Mouse (Mus musculus): ENCODE data around the gene Myo10.
A peak's percentile ranks its signal among the peaks of the same experiment; 100 is the strongest.
"Not testable (repeated sequence)": the region's sequence is repeated elsewhere in the genome, so short reads cannot be mapped to it uniquely, and the experiment has no call there.

The Myo10 gene

DNA sequence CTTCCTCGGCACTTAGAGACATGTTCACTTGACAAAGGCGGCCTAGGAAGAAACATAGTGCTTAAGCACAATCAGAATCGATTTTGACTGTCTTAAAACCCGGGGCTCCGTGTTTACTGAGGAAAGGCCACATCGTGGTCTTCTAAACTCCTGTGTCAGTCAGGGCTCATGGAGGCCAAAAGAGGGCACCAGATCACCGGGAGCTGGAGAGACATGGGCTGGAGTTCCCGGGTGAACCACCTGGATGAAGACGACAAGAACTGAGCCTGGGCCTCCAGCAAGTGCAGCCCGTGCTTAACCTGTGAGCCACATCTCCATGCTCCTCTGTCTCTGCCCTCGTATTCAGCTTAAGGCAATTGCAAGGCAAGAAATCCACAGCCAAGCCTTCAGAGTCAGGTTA, 71.4 kb downstream of the Myo10 start:
- DNase-seq, result no peak

GRCm38 (mm10) chr15:25694749-25695148, 72.4 kb downstream of the Myo10 start:
- no peak for DNase-seq

DNA sequence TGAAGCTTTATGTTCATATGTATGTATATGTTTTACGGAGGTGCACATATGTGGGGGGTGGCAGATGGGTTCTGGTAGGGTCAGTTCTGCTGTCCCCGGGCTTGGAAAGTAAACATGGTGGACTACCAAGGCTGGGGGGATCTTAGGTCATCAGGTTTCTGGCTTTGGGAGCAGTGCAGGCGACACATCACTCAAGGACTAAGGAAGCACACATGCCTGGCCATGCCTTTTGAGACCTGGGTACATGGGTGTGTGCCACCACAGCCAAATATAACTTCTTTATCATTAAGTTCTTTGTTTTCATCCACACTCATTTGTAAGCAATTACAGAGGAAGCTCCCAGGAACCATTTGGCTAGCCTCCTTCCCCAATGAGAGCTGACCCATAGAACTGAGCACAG, 72.9 kb downstream of the Myo10 start:
- DNase-seq, result no peak

DNA sequence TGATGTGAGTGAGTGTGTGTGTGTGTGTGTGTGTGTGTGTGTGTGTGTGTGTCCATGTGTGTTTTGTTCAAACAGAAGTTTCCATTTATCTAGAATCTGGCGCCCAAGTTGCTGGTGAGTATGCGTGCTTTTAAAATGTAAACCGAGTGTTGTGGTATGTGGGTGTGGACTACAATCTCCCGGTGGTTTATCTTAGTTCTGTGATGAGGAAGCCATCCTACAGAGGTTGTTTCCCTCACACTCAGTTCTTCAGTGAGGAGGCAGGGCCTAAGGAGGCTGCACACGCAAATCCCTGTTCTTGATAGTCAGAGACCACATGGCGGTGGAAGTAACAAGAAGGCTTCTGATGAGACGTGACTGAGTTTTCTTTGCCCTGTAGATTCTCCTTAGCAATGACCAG, 73.6 kb downstream of the Myo10 start:
- DNase-seq, result no peak

GRCm38 (mm10) chr15:25696660-25697059, 74.3 kb downstream of the Myo10 start:
- DNase-seq, result no peak

GRCm38 (mm10) chr15:25699032-25699557, 76.8 kb downstream of the Myo10 start:
- DNase-seq, result no peak

DNA sequence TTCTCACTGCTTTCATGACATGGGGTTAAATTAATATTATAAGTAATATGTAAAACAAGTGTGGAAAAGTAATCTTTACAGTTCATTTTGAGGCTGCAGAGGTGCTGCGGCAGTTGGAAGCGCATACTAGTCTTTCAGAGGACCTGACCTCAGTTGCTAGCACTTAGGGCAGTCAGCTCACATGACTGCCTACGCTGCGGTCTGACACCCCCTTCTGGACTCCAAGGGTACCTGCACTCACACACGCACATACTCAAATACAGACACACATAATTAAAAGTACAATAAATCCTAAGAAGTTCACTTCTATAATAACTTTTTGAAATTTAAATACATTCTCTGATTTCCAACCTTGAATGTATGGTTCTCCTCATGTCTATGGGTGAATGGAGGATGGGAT, 80.3 kb downstream of the Myo10 start:
- DNase-seq, result no peak

GRCm38 (mm10) chr15:25704809-25705585, 82.7 kb downstream of the Myo10 start:
- no peak for DNase-seq

DNA sequence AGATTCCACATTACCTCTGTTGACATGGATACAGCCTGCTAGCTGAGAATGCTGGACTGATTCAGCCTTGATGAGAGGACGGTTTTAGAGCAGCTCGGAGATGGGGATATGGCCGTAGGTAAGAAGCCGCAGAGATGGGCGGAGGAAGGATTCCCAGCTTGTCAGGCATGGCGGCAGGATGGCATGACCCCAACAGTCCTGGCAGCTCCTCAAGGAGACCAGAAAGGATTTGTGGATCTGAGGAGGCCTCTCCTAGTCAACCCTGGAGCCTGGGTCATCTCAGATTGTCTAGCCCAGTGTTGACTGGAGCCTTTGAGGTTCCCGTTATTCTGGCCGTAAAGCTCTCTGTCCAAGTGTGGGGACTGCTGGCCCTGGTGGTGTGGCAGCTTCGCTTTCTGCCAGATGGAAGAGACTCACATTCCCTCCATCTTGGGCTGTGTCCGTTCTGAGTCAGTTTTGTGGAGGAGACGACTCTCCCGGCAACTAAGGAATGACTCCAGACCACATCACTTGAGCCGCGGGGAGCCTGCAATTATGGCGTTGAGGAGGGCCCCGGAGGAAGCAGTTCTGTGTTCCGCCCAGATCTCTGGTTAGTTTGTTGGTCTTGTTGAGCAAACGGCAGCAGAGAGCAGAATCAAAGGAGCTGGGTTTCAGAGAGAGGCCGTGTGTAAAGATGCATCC, 84.7 kb downstream of the Myo10 start:
- DNase-seq, result no peak

DNA sequence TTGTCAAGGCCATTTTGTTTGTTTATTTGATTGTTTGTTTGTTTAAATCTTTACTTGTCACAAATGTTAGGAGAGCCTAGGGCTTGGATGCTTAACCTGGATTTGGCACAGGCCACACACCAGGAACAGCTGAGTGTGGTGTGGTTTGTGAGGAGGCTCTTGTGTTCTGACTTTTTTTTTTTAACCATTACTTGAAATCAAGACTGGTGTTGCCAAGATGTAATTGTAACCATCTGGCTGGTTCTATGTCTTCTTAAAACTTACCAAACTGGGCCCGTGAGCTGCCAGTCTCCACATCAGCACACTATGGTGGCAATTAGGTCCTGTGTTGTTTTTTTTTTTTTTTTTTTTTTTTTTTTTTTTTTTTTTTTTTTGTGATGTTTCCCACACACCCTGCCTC, 85.6 kb downstream of the Myo10 start:
- DNase-seq, result no peak

DNA sequence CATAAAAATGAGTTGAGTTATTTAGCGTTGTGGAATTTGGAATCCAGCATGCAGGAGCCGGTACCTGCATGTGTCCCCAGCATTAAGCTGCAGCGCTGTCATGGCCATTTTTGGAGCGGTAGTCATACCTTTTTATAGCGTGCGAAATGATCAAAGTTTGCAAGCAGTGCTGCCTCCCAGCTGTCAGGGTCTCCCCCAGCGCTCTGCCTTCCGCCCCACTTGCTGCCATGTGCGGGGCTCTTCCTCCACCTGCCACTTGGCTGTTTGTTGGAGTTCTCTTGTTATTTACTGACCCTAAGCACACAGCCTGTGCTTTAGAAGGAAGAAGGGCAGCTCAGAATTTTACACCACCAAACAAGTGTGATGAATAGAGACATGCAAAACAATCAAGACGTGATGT, 88.6 kb downstream of the Myo10 start:
- DNase-seq, result no peak

GRCm38 (mm10) chr15:25712877-25713276, 90.6 kb downstream of the Myo10 start:
- DNase-seq, result no peak

DNA sequence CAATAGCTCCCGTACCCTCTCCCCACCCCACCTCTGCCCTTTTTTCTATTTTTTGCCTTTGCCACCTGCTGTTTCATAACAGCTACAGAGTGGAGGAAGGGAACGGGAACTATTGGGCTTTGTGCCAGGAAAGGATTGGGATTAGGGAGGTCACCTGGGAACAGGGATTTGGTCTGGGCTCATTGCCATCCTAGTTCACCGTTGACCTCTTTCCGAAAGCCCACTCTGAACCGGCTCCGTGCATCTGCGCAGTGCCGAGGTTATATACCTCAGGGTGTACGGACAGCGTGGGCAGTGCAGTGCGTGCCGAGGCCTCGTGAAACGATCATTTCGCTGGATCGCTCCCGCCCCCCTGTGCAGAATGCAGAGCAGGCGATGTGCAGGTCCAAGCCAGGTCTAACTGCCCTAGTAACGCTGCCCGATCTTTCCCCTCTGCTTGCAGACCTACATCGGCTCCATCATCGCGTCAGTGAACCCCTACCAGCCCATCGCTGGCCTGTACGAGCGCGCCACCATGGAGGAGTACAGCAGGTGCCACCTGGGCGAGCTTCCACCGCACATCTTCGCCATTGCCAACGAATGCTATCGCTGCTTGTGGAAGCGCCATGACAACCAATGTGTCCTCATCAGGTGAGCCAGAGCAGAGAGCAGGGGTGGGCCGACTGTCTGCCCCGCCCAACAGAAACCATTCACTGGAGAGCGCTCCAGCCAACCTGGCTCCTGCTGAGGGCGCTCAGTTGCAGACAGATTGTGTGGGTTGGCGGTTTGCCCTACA, 91.4 kb downstream of the Myo10 start:
- DNase-seq, result no peak

DNA sequence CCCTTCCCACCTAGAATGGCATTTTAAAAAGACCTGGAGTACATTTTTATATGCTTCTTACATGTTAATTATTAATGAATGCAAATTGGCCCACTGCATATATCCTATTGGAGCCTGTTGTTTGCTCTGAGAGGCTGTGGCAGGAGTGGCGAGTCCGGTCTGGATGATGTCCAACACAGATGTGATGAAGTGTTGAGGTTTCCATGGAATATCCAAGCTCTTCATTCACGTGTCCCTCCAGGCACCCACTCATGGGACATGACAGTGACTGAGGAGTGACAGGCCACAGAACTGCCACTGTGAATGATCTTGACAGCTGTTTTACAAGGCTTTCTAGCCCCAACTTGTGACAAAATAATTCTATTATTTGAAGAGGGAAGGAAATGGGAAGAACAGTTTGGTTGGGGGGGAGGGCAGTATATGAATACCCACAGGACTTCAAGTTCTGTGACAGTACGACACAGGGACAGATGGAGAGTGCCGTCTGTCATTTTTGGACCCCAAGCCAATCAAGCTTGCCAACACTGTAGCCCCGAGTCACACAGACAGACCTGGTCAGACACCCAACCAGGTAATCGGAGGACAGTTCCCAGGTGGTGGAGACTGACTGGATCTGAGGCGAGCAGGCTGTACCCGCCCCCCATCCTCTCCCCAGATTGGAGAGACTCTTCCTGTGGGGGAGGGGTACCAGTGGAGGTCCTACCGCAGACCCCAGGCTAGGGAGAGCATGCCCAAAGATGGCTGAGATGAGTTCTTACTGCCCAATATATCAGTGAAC, 93.1 kb downstream of the Myo10 start:
- DNase-seq, result no peak

DNA sequence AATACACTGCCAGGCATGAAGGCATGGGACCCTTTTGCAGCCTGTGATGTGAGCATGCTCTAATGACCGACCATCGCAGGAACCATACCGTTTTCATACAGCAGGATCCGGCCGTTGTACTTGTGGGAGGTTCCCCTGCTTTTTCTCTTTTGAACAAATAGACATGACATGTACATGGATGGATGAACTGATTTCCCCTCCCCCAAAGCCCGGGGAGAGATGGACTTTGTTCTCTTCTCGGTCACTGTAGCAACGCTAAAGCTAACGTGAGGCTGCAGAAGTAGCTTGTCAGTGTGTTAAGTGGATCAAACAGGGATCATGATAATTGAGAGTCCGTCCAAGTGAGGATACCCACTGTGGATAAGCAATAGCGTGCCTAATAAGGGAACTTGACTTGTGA, 93.7 kb downstream of the Myo10 start:
- DNase-seq, result no peak

- peak; percentile 73 to 78 for DNase-seq
Measured at GRCm38 (mm10) chr15:25717006-25717405, 94.7 kb downstream of the Myo10 start.

- DNase-seq, result not testable (repeated sequence)
Measured at GRCm38 (mm10) chr15:25718104-25718503, 95.8 kb downstream of the Myo10 start.

DNA sequence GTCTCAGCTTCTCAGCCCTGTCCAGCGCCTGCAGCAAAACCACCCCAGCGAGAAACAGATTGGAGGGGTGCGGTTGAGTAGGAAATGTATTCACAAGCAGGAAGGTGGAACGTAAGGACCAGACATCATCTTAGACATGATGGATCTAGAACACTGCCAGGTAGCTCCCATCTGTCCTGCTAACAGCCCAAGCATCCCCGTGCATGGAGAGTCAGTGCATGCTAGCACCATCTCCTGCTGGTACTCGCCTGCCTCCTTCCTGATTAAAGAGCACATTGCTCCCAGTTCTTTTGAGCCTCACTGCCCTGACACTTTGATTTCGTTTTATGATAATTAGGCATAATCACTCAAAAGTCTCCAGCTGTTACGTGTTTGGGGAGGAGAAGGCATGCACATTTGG, 96.9 kb downstream of the Myo10 start:
- no peak for DNase-seq

DNA sequence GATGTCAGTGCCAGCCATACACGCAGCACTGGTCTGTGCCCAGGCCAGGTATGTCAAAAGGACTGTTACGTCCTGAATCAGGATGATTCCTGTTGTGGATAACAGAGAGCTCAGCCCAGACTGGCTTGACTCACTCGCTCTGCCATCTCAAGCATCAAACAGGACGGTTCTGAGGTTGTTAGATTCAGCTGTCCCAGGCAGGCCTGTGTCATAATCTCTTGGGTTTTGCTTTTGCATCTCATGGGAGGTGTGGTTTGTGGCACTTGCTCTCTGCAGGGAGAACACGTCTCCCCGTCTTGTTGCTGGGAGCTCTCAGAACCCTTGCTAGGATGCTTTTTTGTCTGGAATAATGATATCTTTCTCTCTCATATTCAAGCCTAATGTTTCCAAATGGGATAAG, 97.9 kb downstream of the Myo10 start:
- no peak for DNase-seq

DNA sequence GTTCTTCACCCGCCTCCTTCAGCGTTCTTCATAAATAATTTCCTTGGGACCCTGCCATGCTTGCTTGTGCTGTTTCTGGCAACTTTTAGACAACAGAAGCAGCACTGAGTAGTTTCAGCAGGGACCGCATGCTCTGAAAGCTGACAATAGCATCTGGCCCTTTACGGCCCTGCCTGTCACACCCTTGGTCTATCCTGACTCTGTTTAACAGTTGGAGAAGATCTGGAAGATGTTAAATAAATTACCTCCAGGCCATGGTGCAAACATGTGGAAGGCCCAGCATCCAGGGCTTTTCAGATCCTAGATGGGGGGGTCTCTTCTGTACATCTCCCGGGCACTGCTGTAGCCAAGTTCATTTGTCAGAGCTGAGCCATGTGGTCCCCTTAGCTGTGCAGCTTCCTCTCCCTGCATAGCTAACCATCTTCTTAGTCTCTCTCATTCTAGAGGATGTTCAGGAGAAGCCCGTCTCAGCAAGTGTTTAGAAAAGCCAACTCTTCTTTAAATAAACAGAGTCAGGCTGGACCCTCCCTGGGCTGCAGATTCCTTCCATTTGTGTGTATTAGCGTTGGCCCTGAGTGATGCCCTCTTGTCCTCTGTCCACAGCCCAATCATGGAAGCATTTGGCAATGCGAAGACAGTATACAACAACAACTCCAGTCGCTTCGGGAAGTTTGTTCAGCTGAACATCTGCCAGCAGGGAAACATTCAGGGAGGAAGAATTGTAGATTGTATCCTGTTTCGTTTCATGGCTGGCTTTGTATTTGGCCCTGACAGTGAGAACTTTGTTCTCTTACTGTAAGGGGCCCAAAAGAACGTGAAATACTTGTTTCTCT, 101.2 kb downstream of the Myo10 start:
- DNase-seq, result no peak

DNA sequence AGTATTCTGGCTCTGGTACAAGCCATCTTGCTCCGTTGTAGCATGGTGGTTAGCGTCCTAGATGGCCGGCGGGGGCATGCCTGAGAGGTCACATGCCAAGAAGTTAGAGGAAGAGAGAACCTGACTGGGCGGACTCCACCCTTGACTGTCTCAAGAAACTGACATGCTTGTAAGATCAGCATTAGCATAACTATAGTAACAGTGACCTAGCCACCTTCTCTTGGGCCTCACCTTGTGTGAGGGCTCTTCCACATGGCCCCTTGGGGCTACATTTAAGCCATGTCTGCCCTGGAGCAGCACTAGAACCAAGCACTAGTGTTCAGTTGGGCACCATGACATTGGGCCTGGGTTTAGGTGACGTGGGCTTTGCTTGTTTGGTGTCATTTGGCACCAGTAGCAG, 102.2 kb downstream of the Myo10 start:
- DNase-seq, result no peak

- DNase-seq, result no peak
Measured at GRCm38 (mm10) chr15:25726814-25727213, 104.5 kb downstream of the Myo10 start.
